Mouse (Mus musculus): Measurements from ENCODE around the gene Ago4. TPM values are rescaled to one million over a fixed set of nuclear protein-coding genes. Genes with fewer than 3 reads are reported as not detected.

The Ago4 gene
- polyA plus RNA-seq, 1 experiment, result 0.02 TPM

- Histone ChIP-seq H3K36me3 (replicated peaks; ENCODE audit: low read length) (no peaks in the 10 kb centered on the region), H3K4me1 (peaks cover 18% of the 10 kb centered on the region), H3K4me3 (replicated peaks) (no peak overlapping the region), H3K9me3 (no peaks in the 10 kb centered on the region), H3K27me3 (replicated peaks) (peaks cover 3% of the 10 kb centered on the region)
- TF ChIP-seq GATA1 (IDR thresholded peaks at IDR 0.05; ENCODE audit: borderline replicate concordance, low read length) (no peak), FLI1 (IDR thresholded peaks at IDR 0.05; ENCODE audit: low read length) (no peak)
These were observed 50.3 kb downstream of the Ago4 start for GRCm38 (mm10) chr4:126482951-126483350.

- no peaks in the 10 kb centered on the region for H3K9me3 ChIP-seq
- TF ChIP-seq GATA1 (IDR thresholded peaks at IDR 0.05; ENCODE audit: borderline replicate concordance, low read length) (no peak), FLI1 (IDR thresholded peaks at IDR 0.05; ENCODE audit: low read length) (no peak)
- H3K36me3 ChIP-seq (replicated peaks; ENCODE audit: low read length), result no peaks in the 10 kb centered on the region
- peaks cover 18% of the 10 kb centered on the region for H3K4me1 ChIP-seq
- no peak overlapping the region for H3K4me3 ChIP-seq (replicated peaks)
- H3K27me3 ChIP-seq (replicated peaks), result no peaks in the 10 kb centered on the region
These were observed 51.8 kb downstream of the Ago4 start for GRCm38 (mm10) chr4:126481461-126481860.

GRCm38 (mm10) chr4:126480288-126480687 is 53.0 kb downstream of the Ago4 start:
- Histone ChIP-seq H3K4me1 (peaks cover 13% of the 10 kb centered on the region), H3K27me3 (replicated peaks) (no peaks in the 10 kb centered on the region), H3K36me3 (replicated peaks; ENCODE audit: low read length) (no peaks in the 10 kb centered on the region), H3K9me3 (no peaks in the 10 kb centered on the region), H3K4me3 (replicated peaks) (no peak overlapping the region)
- no peak for TF ChIP-seq FLI1 (IDR thresholded peaks at IDR 0.05; ENCODE audit: low read length)
- no peak for TF ChIP-seq GATA1 (IDR thresholded peaks at IDR 0.05; ENCODE audit: borderline replicate concordance, low read length)

GRCm38 (mm10) chr4:126473031-126473430 is 60.2 kb downstream of the Ago4 start:
- Histone ChIP-seq H3K27me3 (replicated peaks) (no peaks in the 10 kb centered on the region), H3K4me3 (replicated peaks) (no peak overlapping the region), H3K4me1 (peaks cover 9% of the 10 kb centered on the region), H3K36me3 (replicated peaks; ENCODE audit: low read length) (no peaks in the 10 kb centered on the region), H3K9me3 (no peaks in the 10 kb centered on the region)
- TF ChIP-seq FLI1 (IDR thresholded peaks at IDR 0.05; ENCODE audit: low read length), result no peak

- Histone ChIP-seq H3K4me3 (replicated peaks) (no peak overlapping the region), H3K9me3 (no peaks in the 10 kb centered on the region), H3K36me3 (replicated peaks; ENCODE audit: low read length) (no peaks in the 10 kb centered on the region), H3K4me1 (peaks cover 46% of the 10 kb centered on the region), H3K27me3 (replicated peaks) (no peaks in the 10 kb centered on the region)
- TF ChIP-seq FLI1 (IDR thresholded peaks at IDR 0.05; ENCODE audit: low read length) (no peak), GATA1 (IDR thresholded peaks at IDR 0.05; ENCODE audit: borderline replicate concordance, low read length) (no peak)
These were observed 63.9 kb downstream of the Ago4 start for GRCm38 (mm10) chr4:126469334-126469733.

GRCm38 (mm10) chr4:126468925-126469324 is 64.3 kb downstream of the Ago4 start:
- Histone ChIP-seq H3K4me1 (peaks cover 50% of the 10 kb centered on the region), H3K4me3 (replicated peaks) (peak overlapping the region; percentile 96), H3K36me3 (replicated peaks; ENCODE audit: low read length) (no peaks in the 10 kb centered on the region), H3K9me3 (no peaks in the 10 kb centered on the region), H3K27me3 (replicated peaks) (no peaks in the 10 kb centered on the region)
- TF ChIP-seq FLI1 (IDR thresholded peaks at IDR 0.05; ENCODE audit: low read length) (no peak), GATA1 (IDR thresholded peaks at IDR 0.05; ENCODE audit: borderline replicate concordance, low read length) (no peak)

- Histone ChIP-seq H3K9me3 (no peaks in the 10 kb centered on the region), H3K4me1 (peaks cover 54% of the 10 kb centered on the region), H3K4me3 (replicated peaks) (peak within 1 kb of the TSS; percentile 96), H3K36me3 (replicated peaks; ENCODE audit: low read length) (peaks cover 3% of the 10 kb centered on the region), H3K27me3 (replicated peaks) (no peaks in the 10 kb centered on the region)
- TF ChIP-seq GATA1 (IDR thresholded peaks at IDR 0.05; ENCODE audit: borderline replicate concordance, low read length) (no peak), FLI1 (IDR thresholded peaks at IDR 0.05; ENCODE audit: low read length) (no peak)
These were observed 64.9 kb downstream of the Ago4 start, which contains the start of gene Ago1 for GRCm38 (mm10) chr4:126468285-126468901. Ago1 (minus strand) TSS chr4:126468583.

- Histone ChIP-seq H3K4me1 (peaks cover 55% of the 10 kb centered on the region), H3K36me3 (replicated peaks; ENCODE audit: low read length) (peaks cover 5% of the 10 kb centered on the region), H3K4me3 (replicated peaks) (peak overlapping the region; percentile 96), H3K27me3 (replicated peaks) (no peaks in the 10 kb centered on the region), H3K9me3 (no peaks in the 10 kb centered on the region)
- no peak for TF ChIP-seq GATA1 (IDR thresholded peaks at IDR 0.05; ENCODE audit: borderline replicate concordance, low read length)
- TF ChIP-seq FLI1 (IDR thresholded peaks at IDR 0.05; ENCODE audit: low read length), result no peak
These were observed 65.5 kb downstream of the Ago4 start for GRCm38 (mm10) chr4:126467721-126468284.

- H3K4me1 ChIP-seq, result peaks cover 60% of the 10 kb centered on the region
- H3K4me3 ChIP-seq (replicated peaks), result peak overlapping the region; percentile 54
- no peaks in the 10 kb centered on the region for H3K9me3 ChIP-seq
- H3K36me3 ChIP-seq (replicated peaks; ENCODE audit: low read length), result peaks cover 14% of the 10 kb centered on the region
- TF ChIP-seq FLI1 (IDR thresholded peaks at IDR 0.05; ENCODE audit: low read length), result no peak
- no peak for TF ChIP-seq GATA1 (IDR thresholded peaks at IDR 0.05; ENCODE audit: borderline replicate concordance, low read length)
- H3K27me3 ChIP-seq (replicated peaks), result no peaks in the 10 kb centered on the region
These were observed 67.0 kb downstream of the Ago4 start for GRCm38 (mm10) chr4:126466251-126466750.

- H3K4me1 ChIP-seq, result peaks cover 60% of the 10 kb centered on the region
- peaks cover 16% of the 10 kb centered on the region for H3K36me3 ChIP-seq (replicated peaks; ENCODE audit: low read length)
- no peaks in the 10 kb centered on the region for H3K9me3 ChIP-seq
- peak overlapping the region; percentile 54 for H3K4me3 ChIP-seq (replicated peaks)
- H3K27me3 ChIP-seq (replicated peaks), result no peaks in the 10 kb centered on the region
- no peak for TF ChIP-seq FLI1 (IDR thresholded peaks at IDR 0.05; ENCODE audit: low read length)
- no peak for TF ChIP-seq GATA1 (IDR thresholded peaks at IDR 0.05; ENCODE audit: borderline replicate concordance, low read length)
These were observed 67.4 kb downstream of the Ago4 start for GRCm38 (mm10) chr4:126465843-126466242.
